Mouse (Mus musculus) thymus, postnatal 0 days (tissue): Measurements from ENCODE around the gene Elf1. TPM values are rescaled to one million over a fixed set of nuclear protein-coding genes. Genes with fewer than 3 reads are reported as not detected.
"Not testable (repeated sequence)": the region's sequence is repeated elsewhere in the genome, so short reads cannot be mapped to it uniquely, and the experiment has no call there.

Experiments used
- DNase-seq: peaks from one replicate; pipeline ENCODE4 v3.0.0-alpha.2; 2015; ENCODE audit warnings: low spot score
- polyA plus RNA-seq: library from polyadenylated mRNA; unstranded; fragments of >200 nt; fragmentation: Nextera tagmentation; extraction: Ambion mirVana; gene quantifications from 2 replicates; pipeline ENCODE4 v1.2.1, GENCODE M21; 2015

Gene Elf1
- 86.6 and 108 TPM in 2 replicates for polyA plus RNA-seq

- peak; percentile 86 for DNase-seq
Measured at GRCm38 (mm10) chr14:79480624-79481338, at the start of gene Elf1. TSS of gene Elf1 (plus strand) at chr14:79481194.

- DNase-seq: no peak
Measured at GRCm38 (mm10) chr14:79434068-79434467, 46.9 kb upstream of the Elf1 start.

- DNase-seq: no peak
Measured at GRCm38 (mm10) chr14:79440655-79441054, 40.3 kb upstream of the Elf1 start.

GRCm38 (mm10) chr14:79441441-79441840, 39.6 kb upstream of the Elf1 start:
- no peak for DNase-seq

- DNase-seq: no peak
Measured at GRCm38 (mm10) chr14:79444601-79445000, 36.4 kb upstream of the Elf1 start.

GRCm38 (mm10) chr14:79445055-79445620, 35.9 kb upstream of the Elf1 start:
- DNase-seq: no peak

- DNase-seq: peak; percentile 90
Measured at GRCm38 (mm10) chr14:79451681-79452590, 29.1 kb upstream of the Elf1 start, which contains the start of gene Kbtbd6. TSS of gene Kbtbd6 (plus strand) at chr14:79451835.

GRCm38 (mm10) chr14:79452591-79452934, 28.4 kb upstream of the Elf1 start:
- not testable (repeated sequence) for DNase-seq

GRCm38 (mm10) chr14:79460401-79460800, 20.6 kb upstream of the Elf1 start:
- no peak for DNase-seq

GRCm38 (mm10) chr14:79460988-79461387, 20.0 kb upstream of the Elf1 start:
- DNase-seq: no peak

- DNase-seq: no peak
Measured at GRCm38 (mm10) chr14:79465623-79466022, 15.4 kb upstream of the Elf1 start.

- peak; percentile 33 for DNase-seq
Measured at GRCm38 (mm10) chr14:79467621-79468020, 13.4 kb upstream of the Elf1 start.

GRCm38 (mm10) chr14:79473384-79473783, 7.6 kb upstream of the Elf1 start:
- DNase-seq: no peak

- peak; percentile 93 for DNase-seq
Measured at GRCm38 (mm10) chr14:79481339-79482151, 551 bp downstream of the Elf1 start, which contains the start of gene Wbp4. TSS of gene Wbp4 (minus strand) at chr14:79481520.

GRCm38 (mm10) chr14:79482251-79482661, 1.3 kb downstream of the Elf1 start:
- DNase-seq: peak; percentile 27

- peak; percentile 44 for DNase-seq
Measured at GRCm38 (mm10) chr14:79482747-79483355, 1.9 kb downstream of the Elf1 start.

GRCm38 (mm10) chr14:79483611-79484120, 2.7 kb downstream of the Elf1 start:
- peak; percentile 16 for DNase-seq

GRCm38 (mm10) chr14:79486617-79486992, 5.6 kb downstream of the Elf1 start:
- no peak for DNase-seq

- DNase-seq: peak; percentile 60
Measured at GRCm38 (mm10) chr14:79486993-79487731, 6.2 kb downstream of the Elf1 start.

- DNase-seq: no peak
Measured at GRCm38 (mm10) chr14:79488531-79488930, 7.5 kb downstream of the Elf1 start.
